Mouse (Mus musculus) heart, embryonic 16.5 days (tissue): ENCODE measurements around the gene Ttc24. TPM values are rescaled to one million over a fixed set of nuclear protein-coding genes. Genes with fewer than 3 reads are reported as not detected.

Experiments used
- ATAC-seq: fragments of 200-750 bp; cut with Nextera tagmentation; replicated peaks from 2 replicates; pipeline ENCODE4 v1.8.0; 2017; ENCODE audit warnings: moderate number of reproducible peaks; ENCODE audit not compliant: insufficient read depth, low FRiP score; ENCODE audit errors: extremely low read depth
- H3K27ac ChIP-seq: fragments of 300-500 bp; sonication (generic); 2 replicates; pipeline ENCODE4 v1.5.1; 2014; ENCODE audit warnings: mild to moderate bottlenecking, low read length, control low read depth, moderate library complexity
- H3K27me3 ChIP-seq: fragments of 300-500 bp; sonication (generic); 2 replicates; pipeline ENCODE4 v1.6.1; 2014; ENCODE audit warnings: low read length, mixed read lengths; ENCODE audit not compliant: control insufficient read depth, insufficient read depth
- H3K36me3 ChIP-seq: fragments of 300-500 bp; sonication (generic); 2 replicates; pipeline ENCODE4 v1.6.1; 2014; ENCODE audit not compliant: control insufficient read depth, insufficient read depth
- H3K4me1 ChIP-seq: fragments of 300-500 bp; sonication (generic); 2 replicates; pipeline ENCODE4 v1.6.1; 2014; ENCODE audit warnings: low read length, mixed read lengths; ENCODE audit not compliant: control insufficient read depth, insufficient read depth
- H3K4me2 ChIP-seq: fragments of 300-500 bp; sonication (generic); 2 replicates; pipeline ENCODE4 v1.6.1; 2014; ENCODE audit warnings: low read depth, mild to moderate bottlenecking, control low read depth, low read length
- H3K4me3 ChIP-seq: fragments of 300-500 bp; sonication (generic); 2 replicates; pipeline ENCODE4 v1.5.1; 2014; ENCODE audit warnings: mild to moderate bottlenecking, control low read depth, low read length
- H3K9ac ChIP-seq: fragments of 300-500 bp; sonication (generic); 2 replicates; pipeline ENCODE4 v1.6.1; 2014; ENCODE audit warnings: low read length, control low read depth
- H3K9me3 ChIP-seq: fragments of 300-500 bp; sonication (generic); replicated peaks from 2 replicates; pipeline ENCODE4 v1.6.1; 2016; ENCODE audit warnings: low read length; ENCODE audit not compliant: control insufficient read depth
- WGBS: fragments of 180-500 bp; shearing (Covaris S2); extraction: QIAGEN DNeasy Blood & Tissue Kit; methylation state at CpG from one replicate; pipeline ENCODE4 v1.1.7; 2014; 5-methylcytosine and 5-hydroxymethylcytosine counted together
- polyA plus RNA-seq: library from polyadenylated mRNA; unstranded; fragments of >200 nt; fragmentation: Nextera tagmentation; extraction: Ambion mirVana; gene quantifications from 2 replicates; pipeline ENCODE4 v1.2.1, GENCODE M21; 2015

Ttc24 gene
- 0.12 and 0.18 TPM in 2 replicates for polyA plus RNA-seq

DNA sequence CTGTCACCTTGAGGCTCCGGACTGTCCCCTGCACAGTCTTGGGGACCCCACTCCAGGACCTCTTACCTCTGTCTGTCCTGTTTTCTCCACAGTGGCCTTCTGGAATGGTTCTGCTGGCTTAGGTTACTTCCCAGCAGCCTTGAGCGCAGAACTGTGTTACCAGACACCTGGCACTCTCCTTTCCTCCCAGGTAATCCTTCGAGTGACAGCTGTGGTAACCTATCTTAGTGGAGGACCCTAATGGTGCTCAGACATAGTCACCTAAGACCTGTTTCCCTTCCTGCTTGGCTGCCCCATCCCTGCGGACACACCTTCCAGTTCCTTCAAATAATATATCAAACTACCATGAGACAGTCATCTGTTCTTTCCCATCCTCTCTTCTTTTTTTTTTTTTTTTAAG is at the start of gene Ttc24:
Gene Ttc24 (minus strand): TSS at position 101 of the 400 bp plus-strand sequence.
- peaks cover 3% of the 10 kb centered on the region; the same call in 1 of the 2 replicates for H3K27me3 ChIP-seq
- no peak within 1 kb of the TSS for H3K27ac ChIP-seq
- no peaks in the 10 kb centered on the region for H3K9me3 ChIP-seq
- peaks cover 17% of the 10 kb centered on the region for H3K4me1 ChIP-seq
- H3K4me3 ChIP-seq, result no peak within 1 kb of the TSS
- ATAC-seq, result no peak
- no peaks in the 10 kb centered on the region for H3K36me3 ChIP-seq
- H3K9ac ChIP-seq, result no peak within 1 kb of the TSS
- WGBS, result 66% methylated on average over 4 of the region's 4 CpGs
- no peak within 1 kb of the TSS for H3K4me2 ChIP-seq

DNA sequence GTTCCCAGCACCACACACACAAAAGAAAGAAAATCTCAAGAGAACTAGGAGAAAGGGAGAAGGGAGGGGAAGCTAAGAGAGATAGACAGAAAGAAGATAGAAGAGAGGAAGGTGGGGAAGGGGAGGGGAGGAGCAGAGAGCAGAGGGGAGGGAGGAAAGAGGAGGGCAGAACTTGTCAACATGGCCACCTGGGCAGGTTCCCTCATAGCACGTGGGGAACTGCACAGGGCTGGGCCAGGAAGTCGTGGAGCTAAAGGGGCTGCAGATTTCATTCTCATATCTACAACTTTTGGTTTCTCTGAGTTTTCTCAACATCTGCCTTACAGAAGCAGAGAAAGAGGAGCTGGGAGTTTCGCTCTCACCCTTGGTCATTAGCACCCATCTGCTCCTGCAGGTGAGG is 49.5 kb upstream of the Ttc24 start:
- no peak overlapping the region for H3K9ac ChIP-seq
- no peak for ATAC-seq
- no peak overlapping the region for H3K4me3 ChIP-seq
- H3K4me1 ChIP-seq, result peaks cover 11% of the 10 kb centered on the region
- H3K27me3 ChIP-seq, result no peaks in the 10 kb centered on the region
- no peak overlapping the region for H3K27ac ChIP-seq
- H3K4me2 ChIP-seq, result no peak overlapping the region
- H3K36me3 ChIP-seq, result no peaks in the 10 kb centered on the region
- H3K9me3 ChIP-seq, result no peaks in the 10 kb centered on the region
- 50% methylated on average over 3 of the region's 3 CpGs for WGBS

- Histone ChIP-seq H3K9ac (no peak overlapping the region), H3K4me3 (no peak overlapping the region), H3K9me3 (no peaks in the 10 kb centered on the region), H3K27me3 (no peaks in the 10 kb centered on the region), H3K27ac (no peak overlapping the region), H3K36me3 (no peaks in the 10 kb centered on the region), H3K4me2 (no peak overlapping the region), H3K4me1 (peaks cover 3% of the 10 kb centered on the region; the same call in 1 of the 2 replicates)
- ATAC-seq, result no peak
- 80% methylated on average over 7 of the region's 7 CpGs for WGBS
These were observed 48.1 kb upstream of the Ttc24 start for GRCm38 (mm10) chr3:88126181-88126580.

DNA sequence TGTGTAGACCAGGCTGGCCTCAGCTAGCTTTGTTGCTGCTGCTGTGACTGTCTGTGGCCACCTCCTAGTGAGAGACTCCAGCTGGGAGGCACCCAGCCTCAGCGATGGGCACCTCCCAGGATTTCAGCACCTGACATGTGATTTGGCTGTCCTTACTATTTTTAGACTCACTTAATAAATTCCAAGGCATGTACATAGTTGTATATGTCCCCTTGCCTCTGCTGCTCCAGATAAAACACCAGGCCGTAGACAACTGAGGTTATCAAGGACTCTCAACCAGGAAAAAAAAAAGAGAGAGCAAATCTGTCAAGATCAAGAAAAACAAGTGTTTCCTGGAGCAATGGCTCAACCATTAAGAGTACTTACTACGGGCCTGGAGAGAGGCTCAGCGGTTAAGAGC is 47.1 kb upstream of the Ttc24 start:
- no peak overlapping the region for H3K9ac ChIP-seq
- WGBS, result 26% methylated on average over 4 of the region's 4 CpGs
- peak; percentile 64 for ATAC-seq

GRCm38 (mm10) chr3:88121164-88122131 is 43.3 kb upstream of the Ttc24 start:
- WGBS, result 39% methylated on average over 14 of the region's 14 CpGs
- no peaks in the 10 kb centered on the region for H3K9me3 ChIP-seq
- no peak overlapping the region for H3K4me3 ChIP-seq
- no peaks in the 10 kb centered on the region for H3K27me3 ChIP-seq
- peaks cover 14% of the 10 kb centered on the region for H3K36me3 ChIP-seq
- peaks cover 19% of the 10 kb centered on the region for H3K4me1 ChIP-seq
- H3K4me2 ChIP-seq, result no peak overlapping the region
- H3K27ac ChIP-seq, result peak overlapping the region; percentile 87
- ATAC-seq, result peak; percentile 56
- peak overlapping the region; percentile 60 for H3K9ac ChIP-seq

More for the DNA sequence above, 47.1 kb upstream of the Ttc24 start:
- H3K4me3 ChIP-seq, result no peak overlapping the region
- H3K36me3 ChIP-seq, result no peaks in the 10 kb centered on the region
- no peak overlapping the region for H3K4me2 ChIP-seq
- peaks cover 12% of the 10 kb centered on the region for H3K4me1 ChIP-seq
- no peaks in the 10 kb centered on the region for H3K27me3 ChIP-seq
- H3K9me3 ChIP-seq, result no peaks in the 10 kb centered on the region
- H3K27ac ChIP-seq, result peak overlapping the region; percentile 75

DNA sequence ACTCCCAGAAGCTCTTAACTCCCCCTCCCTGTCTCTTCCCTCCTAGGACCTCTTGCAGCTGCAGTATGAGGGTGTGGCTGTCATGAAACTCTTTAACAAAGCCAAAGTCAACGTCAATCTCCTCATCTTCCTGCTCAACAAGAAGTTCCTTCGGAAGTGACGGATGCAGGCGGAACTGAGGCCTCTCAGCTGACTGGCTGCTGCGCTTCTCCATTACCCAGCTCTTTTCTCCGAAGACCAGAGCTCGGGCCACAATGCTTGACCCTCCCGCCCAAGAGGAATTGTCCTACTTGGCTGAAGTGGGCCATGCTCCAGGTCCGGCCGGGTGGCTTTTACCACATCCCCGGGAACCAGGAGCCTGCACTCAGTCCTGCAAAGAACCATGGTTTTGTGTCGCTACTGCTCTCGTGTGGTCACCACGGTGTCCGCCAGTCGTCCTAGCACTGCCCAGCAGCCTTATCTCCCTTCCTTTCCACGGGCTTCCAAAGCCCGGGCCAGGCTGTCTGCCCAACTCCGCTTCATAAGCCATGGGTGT is 42.1 kb upstream of the Ttc24 start:
- peaks cover 16% of the 10 kb centered on the region for H3K4me1 ChIP-seq
- no peaks in the 10 kb centered on the region for H3K9me3 ChIP-seq
- no peak overlapping the region for H3K4me3 ChIP-seq
- no peaks in the 10 kb centered on the region for H3K27me3 ChIP-seq
- H3K9ac ChIP-seq, result peak overlapping the region; percentile 60
- WGBS, result 56% methylated on average over 19 of the region's 19 CpGs
- no peak overlapping the region for H3K4me2 ChIP-seq
- peak; percentile 46 for ATAC-seq
- H3K27ac ChIP-seq, result peak overlapping the region; percentile 87
- peaks cover 19% of the 10 kb centered on the region for H3K36me3 ChIP-seq

GRCm38 (mm10) chr3:88114396-88114795 is 36.3 kb upstream of the Ttc24 start:
- H3K9me3 ChIP-seq, result no peaks in the 10 kb centered on the region
- WGBS, result 39% methylated on average over 12 of the region's 12 CpGs
- H3K27ac ChIP-seq, result peak overlapping the region; percentile 65
- no peak overlapping the region for H3K9ac ChIP-seq
- H3K4me3 ChIP-seq, result no peak overlapping the region
- ATAC-seq, result peak; percentile 60
- peaks cover 47% of the 10 kb centered on the region for H3K36me3 ChIP-seq
- peaks cover 9% of the 10 kb centered on the region for H3K4me1 ChIP-seq
- H3K4me2 ChIP-seq, result no peak overlapping the region
- H3K27me3 ChIP-seq, result no peaks in the 10 kb centered on the region

DNA sequence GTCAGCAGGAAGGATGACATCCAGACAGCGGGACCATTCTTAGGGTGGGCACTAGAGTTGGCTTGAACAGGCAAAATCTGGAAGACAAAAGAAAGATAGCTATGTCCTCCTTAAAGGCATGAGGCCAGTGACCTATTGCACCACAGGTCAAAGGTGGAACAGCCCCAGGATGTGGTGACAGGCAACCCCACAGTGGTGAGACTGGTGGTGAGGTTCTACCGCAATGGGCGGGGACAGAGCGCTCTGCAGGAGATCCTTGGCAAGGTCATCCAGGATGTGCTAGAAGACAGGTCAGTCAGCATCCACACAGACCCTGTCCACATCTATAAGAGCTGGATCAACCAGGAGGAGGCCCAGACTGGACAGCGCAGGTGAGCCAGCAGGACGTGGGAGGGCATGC is 31.0 kb upstream of the Ttc24 start:
- Histone ChIP-seq H3K36me3 (peaks cover 58% of the 10 kb centered on the region), H3K4me1 (peaks cover 2% of the 10 kb centered on the region), H3K27me3 (no peaks in the 10 kb centered on the region), H3K9ac (no peak overlapping the region), H3K27ac (no peak overlapping the region), H3K9me3 (no peaks in the 10 kb centered on the region), H3K4me3 (no peak overlapping the region), H3K4me2 (no peak overlapping the region)
- ATAC-seq, result no peak
- 90% methylated on average over 6 of the region's 6 CpGs for WGBS

GRCm38 (mm10) chr3:88106126-88106525 is 28.0 kb upstream of the Ttc24 start:
- no peak overlapping the region for H3K27ac ChIP-seq
- no peak overlapping the region for H3K9ac ChIP-seq
- WGBS, result 82% methylated on average over 4 of the region's 4 CpGs
- no peaks in the 10 kb centered on the region for H3K4me1 ChIP-seq
- ATAC-seq, result no peak
- H3K27me3 ChIP-seq, result no peaks in the 10 kb centered on the region
- H3K4me3 ChIP-seq, result no peak overlapping the region
- no peaks in the 10 kb centered on the region for H3K9me3 ChIP-seq
- H3K36me3 ChIP-seq, result peaks cover 58% of the 10 kb centered on the region
- H3K4me2 ChIP-seq, result no peak overlapping the region
